Mouse (Mus musculus) CD8-positive naive resting alpha-beta T cell, adult 2 months (primary cell): ENCODE data around the gene Qdpr.
A peak's percentile ranks its signal among the peaks of the same experiment; 100 is the strongest.

Experiments used
- DNase-seq, 2 experiments: peaks; one replicate each; pipeline ENCODE4 v3.0.0; 2022; ENCODE audit warnings: low read depth in 2 of 2, low spot score in 2 of 2

Qdpr gene

DNA sequence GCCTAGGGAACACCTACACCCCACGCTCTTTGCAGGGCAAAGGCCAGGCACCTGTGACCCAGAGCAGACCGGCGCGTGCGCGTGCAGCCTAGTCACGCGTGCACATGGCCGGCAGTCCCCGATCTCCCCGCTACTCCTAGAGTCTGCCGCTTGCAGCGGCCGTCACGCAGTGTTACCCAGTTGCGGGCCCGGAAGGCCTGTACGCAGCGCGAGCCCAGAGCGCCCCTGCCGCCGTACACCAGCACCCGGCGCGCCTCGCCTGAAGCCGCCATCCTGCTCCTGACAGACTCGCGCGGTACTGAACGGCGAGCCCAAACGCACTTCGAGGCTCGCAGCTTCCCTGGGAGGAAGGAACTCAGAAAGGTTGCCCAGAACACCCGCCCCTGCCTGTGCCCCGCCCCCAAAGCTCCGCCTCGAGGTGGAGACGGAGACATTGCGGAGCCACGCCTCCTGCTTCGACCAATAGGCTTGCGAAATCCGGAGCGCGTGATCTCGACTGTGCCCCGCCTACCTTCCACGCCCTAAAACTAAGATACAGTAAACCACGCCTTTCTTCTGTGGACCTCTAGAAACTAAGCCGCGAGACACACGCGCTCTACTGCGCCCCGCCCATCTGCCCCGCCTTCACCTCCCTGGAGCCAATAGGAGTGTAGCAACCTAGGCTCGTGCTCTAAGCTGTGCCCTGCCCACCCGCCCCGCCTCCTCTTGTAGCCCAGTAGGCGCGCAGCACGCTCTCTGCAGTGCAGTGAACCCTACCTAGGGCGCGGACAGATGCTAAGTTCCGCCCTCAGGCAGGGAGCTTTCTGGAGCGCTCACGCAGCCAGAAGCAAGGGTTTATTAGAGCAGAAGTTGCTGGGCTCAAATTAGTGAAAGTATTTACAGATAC is at the start of gene Qdpr:
Qdpr (minus strand) TSS at position 406 of the 886 bp plus-strand sequence.
- peak; percentile 92 to 95 for DNase-seq

DNA sequence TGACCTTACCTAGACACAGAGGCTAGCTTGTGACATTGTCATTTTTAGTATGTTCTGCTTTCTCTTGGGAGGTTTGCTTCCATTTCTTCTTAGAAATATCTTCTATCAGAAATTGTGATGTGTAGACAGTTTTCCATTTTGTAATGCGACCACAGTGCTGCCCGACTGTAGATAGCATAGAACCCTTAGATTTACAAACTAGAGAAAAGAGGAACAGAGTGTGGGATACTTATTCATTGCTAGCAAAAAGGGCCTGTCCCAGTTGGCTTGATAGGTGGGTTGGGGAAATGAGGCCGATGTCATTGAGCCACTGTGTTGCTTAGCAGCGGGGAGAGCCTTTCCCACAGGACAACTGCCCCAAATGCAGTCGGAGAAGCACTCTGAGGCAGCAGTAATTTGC is 47.5 kb upstream of the Qdpr start:
- no peak for DNase-seq

DNA sequence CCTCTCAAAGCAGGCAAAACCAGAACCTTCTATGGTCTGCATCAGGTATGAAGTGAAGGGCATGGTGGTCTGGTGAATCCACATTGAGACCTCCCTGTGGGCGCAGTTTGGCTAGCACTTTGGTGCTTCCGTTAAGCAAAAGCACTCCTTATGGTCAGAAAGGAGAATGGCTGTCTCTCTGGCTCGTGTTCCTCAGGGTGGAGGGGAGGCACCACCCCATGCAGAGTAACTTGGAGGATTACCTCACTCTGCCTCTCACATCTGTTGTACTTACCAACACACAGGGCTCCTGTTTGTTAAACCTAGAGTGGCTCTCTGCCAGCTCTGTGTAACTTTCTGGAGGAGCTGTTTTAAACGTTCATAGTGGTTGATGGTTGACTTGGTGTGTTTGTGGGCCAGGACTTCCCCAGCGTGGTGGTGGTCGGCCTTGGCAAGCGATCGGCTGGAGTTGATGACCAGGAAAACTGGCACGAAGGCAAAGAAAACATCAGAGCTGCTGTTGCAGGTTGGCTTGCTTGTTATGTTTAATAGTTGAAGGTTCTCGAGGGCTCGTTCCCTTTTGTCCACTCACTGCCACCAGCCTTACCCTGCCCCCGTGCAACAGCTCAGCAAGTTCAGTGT is 47.0 kb upstream of the Qdpr start:
- DNase-seq, result no peak

DNA sequence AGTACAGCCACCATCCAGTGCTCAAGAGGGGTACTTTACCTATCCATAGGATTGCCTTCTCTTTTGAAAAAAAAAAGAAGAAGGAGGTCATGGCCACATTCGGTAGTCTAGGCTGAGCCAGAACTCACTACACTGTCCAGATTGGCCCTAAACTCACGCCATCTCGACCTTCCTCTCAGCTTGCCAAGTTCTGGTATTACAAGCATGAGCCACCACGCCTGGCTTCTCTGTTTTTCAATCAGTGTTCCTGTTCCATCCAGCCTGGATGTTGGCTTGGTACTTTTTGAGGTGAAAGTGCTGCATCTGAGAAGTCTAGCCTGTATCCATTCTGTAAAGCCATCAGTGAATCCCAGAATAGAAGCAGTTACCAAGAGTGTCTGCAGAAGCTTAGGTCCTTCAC is 46.4 kb upstream of the Qdpr start:
- DNase-seq, result no peak

DNA sequence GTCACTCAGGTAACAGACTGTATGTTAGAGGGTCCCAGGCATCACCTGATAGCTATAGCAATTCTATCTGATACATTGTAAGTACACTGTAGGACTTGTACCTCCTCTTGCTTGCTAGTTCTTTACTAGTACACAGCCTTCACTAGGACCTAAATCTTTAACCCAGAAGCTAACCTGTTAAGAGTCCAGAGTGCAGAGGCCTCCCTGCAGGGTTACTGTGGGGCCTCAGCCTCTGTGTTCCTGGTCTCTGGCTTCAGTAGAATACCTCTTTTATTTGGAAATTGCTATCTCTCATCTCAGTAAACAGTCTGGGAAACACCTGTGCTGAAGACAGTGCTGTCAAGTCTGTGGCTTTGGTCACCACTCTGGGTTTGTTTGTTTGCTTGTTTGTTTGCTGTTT is 46.0 kb upstream of the Qdpr start:
- DNase-seq, result no peak

DNA sequence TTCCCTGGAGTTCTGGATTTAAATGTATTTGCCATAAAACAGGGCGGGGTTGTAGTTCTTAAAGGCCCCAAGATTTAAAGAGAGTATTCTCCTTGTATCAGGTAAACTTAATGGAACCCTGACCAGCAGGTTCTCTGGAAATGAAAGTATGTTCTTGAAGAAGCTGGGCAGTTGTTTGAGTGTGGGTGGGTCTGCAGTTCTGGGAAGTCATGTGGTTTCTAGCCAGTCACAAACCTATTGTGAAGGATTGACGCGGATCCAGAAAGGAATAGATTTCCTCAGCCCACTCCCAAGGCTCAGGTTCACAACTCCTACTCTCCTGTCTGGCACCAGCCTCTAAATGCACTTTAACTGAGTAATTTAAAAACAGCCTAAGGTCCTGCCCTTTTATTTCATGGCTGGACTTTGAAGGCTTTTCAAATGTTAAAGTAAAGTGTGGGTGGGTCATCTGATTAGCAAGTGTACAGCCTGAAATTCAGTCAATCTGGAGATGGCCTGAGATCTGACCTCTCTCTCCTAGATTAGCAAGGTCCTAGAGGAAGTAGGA is 45.5 kb upstream of the Qdpr start:
- no peak for DNase-seq

DNA sequence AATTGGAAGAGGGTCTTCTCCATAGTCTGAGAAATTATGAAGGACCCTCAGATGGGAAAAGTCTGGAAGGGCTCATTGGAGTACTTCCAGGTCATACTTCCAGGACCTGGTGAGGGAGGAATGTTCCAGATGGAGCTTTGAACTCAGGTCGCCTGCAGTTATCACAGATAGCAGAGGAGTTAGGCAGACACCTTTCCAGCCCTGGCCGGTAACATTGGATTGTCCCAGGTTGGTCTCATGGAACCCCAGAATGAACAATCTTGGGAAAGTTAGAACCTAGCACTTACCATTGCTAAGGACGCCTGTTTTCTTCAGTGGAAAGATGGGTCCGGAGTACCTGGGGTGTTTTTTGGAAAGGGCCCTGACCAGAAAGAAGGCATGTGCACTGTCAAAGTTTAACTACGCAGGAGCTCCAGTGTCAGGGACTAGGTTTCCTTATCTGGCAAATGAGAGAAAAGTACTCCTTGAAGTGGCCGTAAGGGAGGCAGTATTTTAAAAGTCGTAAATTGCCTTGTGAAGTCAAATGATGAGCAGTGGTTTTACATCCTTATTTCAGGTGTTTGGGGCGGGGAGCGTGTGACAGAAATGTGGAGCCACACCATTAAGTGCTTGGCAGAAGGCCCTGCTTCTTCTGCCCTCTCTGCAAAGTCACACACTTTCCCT is 44.2 kb upstream of the Qdpr start:
- no peak for DNase-seq

DNA sequence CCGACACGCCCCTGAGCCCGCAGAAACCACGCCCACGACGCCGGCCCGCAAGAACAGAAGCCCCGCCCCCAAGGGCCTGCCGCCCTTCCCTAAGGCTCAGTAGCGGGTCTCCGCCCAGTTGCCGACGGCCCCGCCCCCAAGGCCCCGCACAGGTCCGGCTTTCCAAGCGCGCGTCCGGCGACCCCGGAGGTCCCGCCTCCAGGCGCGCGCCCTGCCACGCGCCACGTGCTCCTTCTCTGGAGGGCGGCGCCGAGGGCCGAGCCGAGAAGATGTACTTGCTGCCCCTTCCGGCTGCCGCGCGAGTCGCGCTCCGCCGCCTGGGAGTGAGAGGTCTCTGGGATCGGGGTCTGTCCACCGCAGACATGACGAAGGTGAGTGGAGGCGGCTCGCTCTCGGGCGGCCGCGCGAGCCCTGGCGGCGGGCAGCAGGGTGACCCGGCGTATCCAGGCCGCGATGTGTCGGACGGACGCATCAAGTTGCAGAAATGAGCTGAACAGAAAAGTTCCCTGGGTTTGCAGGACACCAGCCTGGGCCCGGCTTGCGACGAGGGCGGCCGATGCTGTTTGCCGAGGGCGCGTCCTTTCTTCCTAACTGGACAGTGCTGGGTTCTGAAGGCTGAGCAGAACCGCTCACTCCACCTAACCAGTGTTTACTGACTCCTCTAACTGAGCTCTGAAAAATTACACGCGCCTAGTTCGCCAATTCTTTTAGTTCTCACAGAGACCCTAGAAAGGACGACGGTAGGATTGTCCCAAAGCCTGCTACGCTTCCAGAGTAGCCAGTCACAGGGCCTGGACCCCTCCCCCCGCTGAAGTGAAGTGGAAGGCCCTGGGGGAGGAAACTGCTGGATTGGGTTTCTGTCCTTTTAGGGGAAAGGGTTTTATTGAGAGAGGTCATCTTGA is 43.4 kb upstream of the Qdpr start, which contains the start of gene Lap3:
Lap3 (plus strand) TSS at position 184 of the 902 bp plus-strand sequence.
- DNase-seq, result peak; percentile 96 to 97

DNA sequence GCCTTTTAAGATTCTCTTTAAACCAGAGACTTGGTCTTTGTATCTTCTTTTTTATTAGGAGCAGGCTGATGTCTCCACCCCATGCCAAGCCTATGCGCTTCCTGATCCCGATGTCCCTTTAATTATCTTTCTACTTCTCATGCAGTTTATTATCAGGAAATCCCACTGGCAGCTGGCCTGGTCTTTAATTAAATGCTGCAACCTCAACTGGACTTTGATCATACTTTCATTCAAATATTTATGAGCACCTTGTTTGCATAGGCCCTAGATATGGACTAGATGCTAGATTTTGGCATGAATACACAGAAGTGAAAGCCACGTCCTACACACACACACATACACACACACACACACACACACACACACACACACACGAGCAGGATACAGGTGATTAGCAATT is 41.7 kb upstream of the Qdpr start:
- no peak for DNase-seq

DNA sequence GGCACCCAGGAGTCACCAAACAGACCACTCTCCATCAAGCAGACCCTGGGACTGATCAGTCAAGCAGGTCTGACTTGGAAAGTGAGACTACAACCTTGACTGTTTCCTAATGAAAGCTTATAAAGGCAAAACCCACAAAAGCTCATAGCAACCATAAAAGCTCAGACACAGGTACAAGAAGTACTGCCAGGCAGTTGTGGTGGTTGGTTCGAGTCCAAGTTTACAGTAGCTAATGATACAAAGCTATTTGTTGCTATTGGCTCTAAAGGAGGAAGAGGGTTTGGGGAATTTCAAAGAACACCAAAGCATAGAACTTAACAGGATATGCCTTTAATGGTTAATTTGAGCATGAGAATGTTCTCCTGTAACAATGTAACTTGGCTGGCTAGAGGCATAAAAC is 33.6 kb upstream of the Qdpr start:
- no peak for DNase-seq

DNA sequence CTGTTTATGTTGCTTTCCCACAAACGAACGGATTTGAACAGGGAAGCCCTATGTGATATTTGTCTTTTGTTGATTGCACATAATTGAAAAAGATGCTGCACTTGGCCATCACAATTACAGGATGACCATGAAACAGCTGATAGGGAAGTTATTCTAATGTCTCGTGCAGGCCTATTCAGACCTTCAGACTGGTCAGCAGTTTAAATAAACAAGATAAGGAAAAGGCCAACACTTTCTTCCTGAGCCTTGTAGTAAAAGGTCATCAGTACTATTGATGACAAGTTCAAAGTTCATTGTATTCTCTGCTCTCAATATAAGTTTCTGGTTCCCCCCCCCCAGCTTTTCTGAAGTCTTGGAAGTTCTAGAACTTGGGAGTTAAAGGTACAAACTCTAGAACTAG is 32.6 kb upstream of the Qdpr start:
- DNase-seq, result no peak

DNA sequence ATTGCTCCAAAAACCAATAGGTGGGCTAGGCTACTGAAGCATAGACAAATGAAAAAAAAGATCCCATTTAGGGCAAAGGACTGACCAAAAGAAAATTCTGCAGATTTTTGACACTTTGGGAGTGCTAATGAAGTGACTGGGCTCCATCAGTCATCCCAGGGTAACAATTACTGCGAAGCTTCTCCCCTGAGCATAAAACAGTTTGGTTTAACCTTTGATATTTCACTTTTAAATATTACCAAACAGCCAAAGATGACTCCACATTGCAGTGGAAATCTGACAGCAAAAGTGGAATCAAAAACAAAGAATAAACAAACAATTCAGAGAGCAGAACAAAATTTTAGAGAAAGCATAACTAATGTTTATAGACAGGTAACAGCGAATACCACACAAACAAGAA is 31.1 kb upstream of the Qdpr start:
- DNase-seq, result no peak

DNA sequence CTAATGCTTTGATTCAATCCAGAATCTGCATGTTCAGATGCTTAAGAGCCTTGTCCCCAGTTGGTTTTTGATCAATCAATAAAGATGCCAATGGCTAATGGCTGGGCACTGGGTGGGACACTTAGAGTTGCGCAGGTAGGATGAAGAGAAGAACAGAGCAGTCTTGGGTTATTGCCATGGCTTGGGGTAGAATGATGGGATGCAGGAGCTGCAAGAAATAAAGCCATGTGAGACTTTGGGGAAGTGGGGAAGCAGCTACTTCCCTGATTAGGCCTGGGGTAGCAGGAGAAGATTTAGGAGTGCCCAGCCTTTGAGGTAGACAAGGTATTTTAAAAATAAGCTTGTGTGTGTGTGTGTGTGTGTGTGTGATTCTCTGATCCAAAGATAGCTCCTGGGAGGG is 30.0 kb upstream of the Qdpr start:
- no peak for DNase-seq

DNA sequence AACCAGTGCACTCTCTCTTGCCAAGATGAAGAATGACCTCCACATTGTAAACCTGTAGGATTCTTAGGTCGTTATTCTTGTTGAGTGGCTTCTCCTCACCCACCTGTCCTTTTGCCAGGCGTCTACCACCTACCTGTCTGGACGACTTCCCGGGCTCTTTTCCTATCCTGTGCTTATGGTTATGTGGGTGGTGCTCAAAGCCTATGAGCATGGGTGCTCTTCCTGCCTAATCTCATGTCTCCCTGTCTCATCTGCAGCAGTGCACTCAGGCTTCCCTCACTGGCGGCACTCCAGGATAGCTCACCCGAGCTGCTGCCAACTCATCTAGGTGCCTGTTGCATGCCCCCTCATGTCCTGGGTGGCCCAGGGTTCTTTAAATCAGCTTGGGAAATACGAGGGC is 27.6 kb upstream of the Qdpr start:
- no peak for DNase-seq

DNA sequence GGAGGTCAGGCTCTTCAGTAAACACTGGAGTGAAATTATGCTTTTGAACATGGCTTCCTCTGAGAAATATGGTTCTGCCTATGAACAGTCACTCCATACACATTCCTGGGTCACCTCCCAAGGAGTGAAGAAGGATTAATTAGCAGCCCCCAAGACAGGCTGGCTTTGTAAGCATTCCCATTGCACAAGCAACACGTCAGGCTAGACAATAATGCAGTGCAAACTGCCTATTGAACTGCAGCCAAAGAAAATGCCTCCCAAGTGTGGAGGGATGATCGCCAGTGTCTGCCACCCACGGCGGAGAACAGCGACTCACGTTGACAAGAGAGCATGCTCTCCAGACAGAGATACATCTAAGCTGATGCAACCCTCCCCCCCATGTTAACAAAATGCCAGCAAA is 26.3 kb upstream of the Qdpr start:
- no peak for DNase-seq

DNA sequence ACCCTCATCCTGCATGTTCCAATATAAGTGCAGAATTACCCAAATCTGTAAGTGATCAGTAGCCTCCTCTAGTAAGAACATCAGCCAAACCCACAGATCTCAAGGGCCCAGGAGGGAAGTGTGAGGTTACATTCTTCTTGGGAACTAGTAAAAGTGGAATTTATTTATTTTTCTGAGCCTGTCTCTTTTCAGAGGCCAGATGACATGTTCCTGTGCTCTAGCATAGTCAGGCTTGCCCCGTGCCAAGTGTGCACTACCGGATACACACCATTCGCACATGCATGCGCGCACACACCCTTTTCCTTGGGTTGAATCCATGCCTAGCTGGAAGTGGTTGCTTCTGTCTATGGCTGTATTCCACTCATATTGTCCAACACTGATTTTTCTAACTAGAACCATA is 25.7 kb upstream of the Qdpr start:
- DNase-seq, result no peak

DNA sequence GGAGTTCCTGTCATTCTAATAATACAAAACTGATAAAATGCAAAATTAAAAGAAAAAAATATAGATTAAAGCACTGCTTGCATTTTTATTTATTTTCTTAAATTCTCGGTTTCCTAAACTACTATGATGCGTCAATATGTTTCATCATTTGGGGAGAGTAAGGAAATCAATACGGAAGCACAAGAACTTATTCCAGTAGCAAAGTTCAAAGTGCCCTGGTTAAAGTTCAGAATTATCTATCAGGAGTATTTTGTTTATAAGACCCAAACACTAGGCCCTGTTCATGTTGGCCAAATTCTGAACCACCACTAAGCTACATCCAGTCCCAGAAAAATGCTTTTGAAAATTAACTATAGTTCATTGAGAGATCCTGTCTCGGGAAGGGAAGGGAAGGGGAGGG is 24.7 kb upstream of the Qdpr start:
- no peak for DNase-seq

DNA sequence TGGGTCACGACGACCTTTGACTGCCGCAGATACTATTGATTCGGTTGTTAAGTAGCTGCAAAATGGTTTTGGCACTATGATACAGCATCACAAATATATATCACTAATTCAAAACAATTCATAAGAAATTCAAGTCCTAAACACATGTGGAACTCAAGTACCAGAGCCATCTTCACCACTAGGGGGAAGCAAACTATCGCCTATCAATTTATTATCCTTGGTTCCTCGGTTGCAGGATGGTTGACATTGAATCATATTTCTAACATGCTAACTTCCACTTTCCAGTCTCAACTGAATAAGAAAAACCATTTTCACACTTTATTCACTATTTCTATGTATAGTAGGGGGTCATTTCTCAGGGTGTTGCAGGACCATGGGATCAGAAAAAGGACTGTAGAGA is 24.2 kb upstream of the Qdpr start:
- DNase-seq, result peak; percentile 39 to 62

DNA sequence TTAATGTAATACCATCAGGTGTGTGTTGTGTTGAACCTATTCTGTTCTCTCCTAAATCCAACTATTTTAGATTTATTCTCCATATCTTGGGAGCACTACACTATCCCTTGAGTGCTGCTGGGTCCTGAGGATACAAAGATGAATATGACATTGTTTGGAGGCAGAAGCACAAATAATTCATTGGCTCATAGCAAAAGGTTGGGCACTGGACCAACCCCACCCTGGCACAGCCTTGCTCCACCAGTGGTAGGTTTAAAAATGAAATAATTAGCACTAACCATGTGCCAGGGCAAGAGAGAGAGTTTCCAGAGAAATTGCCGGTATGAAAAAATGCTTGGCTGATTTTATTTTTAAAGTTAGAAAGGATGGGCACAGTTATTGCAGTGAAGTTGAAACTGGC is 23.5 kb upstream of the Qdpr start:
- DNase-seq, result no peak

DNA sequence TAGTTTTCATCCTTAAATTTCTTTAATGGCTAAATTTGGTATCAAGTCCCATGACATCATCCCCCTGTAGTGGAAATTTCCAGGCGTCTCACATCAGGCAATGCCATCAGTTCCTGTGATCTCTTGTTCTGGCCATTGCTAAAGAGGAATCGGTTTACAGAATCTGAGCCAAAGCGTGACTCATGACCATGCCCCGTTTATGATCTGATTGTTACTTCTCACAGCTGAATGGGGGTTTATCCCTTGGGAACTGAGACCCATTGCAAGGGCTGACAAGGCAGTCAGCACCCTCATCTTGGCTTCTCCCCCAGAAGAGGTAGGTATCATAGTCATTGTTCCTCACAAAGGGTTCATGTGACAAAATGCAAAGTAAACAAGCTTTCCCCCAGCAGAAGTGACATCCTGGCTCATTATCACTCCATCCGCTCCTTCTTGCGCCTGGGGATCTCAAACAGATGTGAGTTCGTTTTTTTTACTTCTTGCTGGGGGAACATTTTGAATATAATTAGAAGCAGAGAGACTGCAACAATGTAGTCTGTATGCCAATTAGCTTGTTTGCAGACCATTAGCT is 22.9 kb upstream of the Qdpr start:
- no peak for DNase-seq

DNA sequence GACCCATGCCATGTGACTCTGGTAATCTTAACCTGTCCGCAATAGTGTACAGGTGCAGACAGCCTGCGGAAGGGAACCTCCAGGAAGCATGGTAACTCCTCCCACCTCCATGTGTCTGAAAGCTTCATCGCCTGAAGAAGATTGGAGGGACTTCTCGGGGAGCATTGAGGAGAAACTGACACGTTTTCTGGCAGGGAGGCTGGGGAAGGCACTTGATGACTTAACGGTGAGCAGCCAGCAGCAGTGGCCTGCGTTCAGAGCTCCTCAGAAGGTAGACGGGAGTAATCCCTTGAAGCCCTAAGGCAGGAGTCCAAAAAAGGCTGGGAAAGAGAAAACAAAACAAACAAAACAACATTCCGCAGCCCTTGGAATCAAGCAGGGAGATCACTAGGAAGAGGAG is 4.4 kb upstream of the Qdpr start:
- no peak for DNase-seq
